Mouse (Mus musculus) forebrain, embryonic 14.5 days (tissue): Measurements from ENCODE around the gene Cd2ap. TPM values are rescaled to one million over a fixed set of nuclear protein-coding genes. Genes with fewer than 3 reads are reported as not detected.
A peak's percentile ranks its signal among the peaks of the same experiment; 100 is the strongest.

Source experiments
- ATAC-seq: fragments of 200-750 bp; cut with Nextera tagmentation; 2 replicates; pipeline ENCODE4 v1.8.0; 2017; ENCODE audit warnings: mild to moderate bottlenecking, moderate library complexity
- DNase-seq: peaks from one replicate; pipeline ENCODE4 v3.0.0-alpha.2; 2015; ENCODE audit warnings: low spot score
- H3K27ac ChIP-seq: fragments of 300-500 bp; sonication (generic); 2 replicates; pipeline ENCODE4 v1.5.1; 2014; ENCODE audit warnings: low read depth, mild to moderate bottlenecking, control low read depth, low read length, moderate library complexity
- H3K27me3 ChIP-seq: fragments of 300-500 bp; sonication (generic); replicated peaks from 2 replicates; pipeline ENCODE4 v1.6.1; 2014; ENCODE audit warnings: low read length, control low read depth, mixed read lengths; ENCODE audit not compliant: control insufficient read depth, insufficient read depth
- H3K36me3 ChIP-seq: fragments of 300-500 bp; sonication (generic); 2 replicates; pipeline ENCODE4 v1.6.1; 2014; ENCODE audit warnings: low read length, control low read depth; ENCODE audit not compliant: control insufficient read depth, insufficient read depth
- H3K4me1 ChIP-seq: fragments of 300-500 bp; sonication (generic); 2 replicates; pipeline ENCODE4 v1.6.1; 2014; ENCODE audit warnings: antibody characterized with exemption, low read length, control low read depth; ENCODE audit not compliant: control insufficient read depth, insufficient read depth
- H3K4me2 ChIP-seq: fragments of 300-500 bp; sonication (generic); 2 replicates; pipeline ENCODE4 v1.6.1; 2014; ENCODE audit warnings: mild to moderate bottlenecking, control low read depth, low read length
- H3K4me3 ChIP-seq: fragments of 300-500 bp; sonication (generic); 2 replicates; pipeline ENCODE4 v1.5.1; 2014; ENCODE audit warnings: low read depth, low read length, control low read depth
- H3K9ac ChIP-seq: fragments of 300-500 bp; sonication (generic); 2 replicates; pipeline ENCODE4 v1.6.1; 2014; ENCODE audit warnings: mild to moderate bottlenecking, low read length, control low read depth, moderate library complexity
- H3K9me3 ChIP-seq: fragments of 300-500 bp; sonication (generic); replicated peaks from 2 replicates; pipeline ENCODE4 v1.6.1; 2016; ENCODE audit warnings: low read length, control low read depth, mixed read lengths; ENCODE audit not compliant: control insufficient read depth
- WGBS: fragments of 180-500 bp; shearing (Covaris S2); extraction: QIAGEN DNeasy Blood & Tissue Kit; methylation state at CpG from one replicate; pipeline ENCODE4 v1.1.7; 2014; 5-methylcytosine and 5-hydroxymethylcytosine counted together
- polyA plus RNA-seq: library from polyadenylated mRNA; unstranded; fragments of >200 nt; fragmentation: Nextera tagmentation; extraction: Ambion mirVana; gene quantifications from 2 replicates; pipeline ENCODE4 v1.2.1, GENCODE M21; 2014

Cd2ap gene
- polyA plus RNA-seq, 1 experiment from 2014 or later = 5.0 TPM

DNA sequence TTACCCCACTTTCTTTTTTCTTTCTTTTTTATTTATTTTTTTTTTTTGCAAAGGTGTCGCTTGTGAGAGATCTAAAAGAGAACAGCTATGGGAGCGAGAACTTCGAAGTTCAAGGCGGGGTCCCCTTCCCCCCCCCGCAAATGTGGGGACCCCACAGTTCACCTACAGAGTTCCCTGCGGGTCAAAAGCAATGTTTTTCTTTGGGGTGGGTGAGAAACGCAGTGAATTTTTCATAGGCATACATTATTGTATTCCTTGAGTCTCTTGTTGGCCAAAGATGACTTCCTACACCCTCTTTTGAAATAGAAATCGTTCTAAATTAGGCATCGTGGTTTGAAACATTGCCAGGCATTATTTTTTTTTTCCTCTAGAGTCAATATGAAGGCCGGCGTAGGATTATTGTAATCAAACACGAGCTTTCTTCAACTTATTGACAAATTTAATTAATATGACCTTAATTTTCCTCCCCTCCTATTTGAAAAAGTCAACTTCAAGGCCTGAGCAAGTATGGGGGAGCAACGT is 500 bp upstream of the Cd2ap start:
- Histone ChIP-seq H3K27ac (no peak overlapping the region), H3K4me1 (peaks cover 3% of the 10 kb centered on the region; the same call in 1 of the 2 replicates), H3K9me3 (no peaks in the 10 kb centered on the region), H3K4me2 (peak overlapping the region; percentile 62), H3K36me3 (no peaks in the 10 kb centered on the region), H3K27me3 (no peaks in the 10 kb centered on the region), H3K4me3 (peak overlapping the region; percentile 81), H3K9ac (peak overlapping the region; percentile 94)
- DNase-seq (peak; percentile 21), ATAC-seq (0 out of 2 replicates have a peak, but pooled peaks have one; percentile 0)
- WGBS = 31% methylated on average over 13 of the region's 13 CpGs

GRCm38 (mm10) chr17:42875571-42876000 is 879 bp downstream of the Cd2ap start:
- 0 out of 2 replicates have a peak, but pooled peaks have one; percentile 16 for ATAC-seq
- Histone ChIP-seq H3K9me3 (no peaks in the 10 kb centered on the region), H3K4me1 (peaks cover 3% of the 10 kb centered on the region; the same call in 1 of the 2 replicates), H3K4me3 (peak overlapping the region; percentile 81), H3K27ac (no peak overlapping the region), H3K4me2 (peak overlapping the region; percentile 62), H3K27me3 (no peaks in the 10 kb centered on the region), H3K36me3 (no peaks in the 10 kb centered on the region), H3K9ac (peak overlapping the region; percentile 94)
- under 1% methylated on average over 17 of the region's 17 CpGs for WGBS
- DNase-seq = peak; percentile 55

GRCm38 (mm10) chr17:42875015-42875414 is 1.4 kb downstream of the Cd2ap start:
- H3K27me3 ChIP-seq = no peaks in the 10 kb centered on the region
- no peaks in the 10 kb centered on the region for H3K36me3 ChIP-seq
- H3K9ac ChIP-seq = peak overlapping the region; percentile 94
- no peak overlapping the region for H3K27ac ChIP-seq
- H3K4me3 ChIP-seq = peak overlapping the region; percentile 81
- DNase-seq (no peak), ATAC-seq (no peak)
- no peaks in the 10 kb centered on the region for H3K9me3 ChIP-seq
- H3K4me2 ChIP-seq = peak overlapping the region; percentile 62
- peaks cover 3% of the 10 kb centered on the region; the same call in 1 of the 2 replicates for H3K4me1 ChIP-seq
- 5% methylated on average over 6 of the region's 6 CpGs for WGBS

- Histone ChIP-seq H3K27me3 (no peaks in the 10 kb centered on the region), H3K4me3 (no peak overlapping the region), H3K27ac (no peak overlapping the region), H3K9me3 (no peaks in the 10 kb centered on the region), H3K4me2 (no peak overlapping the region), H3K9ac (no peak overlapping the region), H3K36me3 (no peaks in the 10 kb centered on the region), H3K4me1 (peaks cover 3% of the 10 kb centered on the region; the same call in 1 of the 2 replicates)
- DNase-seq (no peak), ATAC-seq (no peak)
Measured at GRCm38 (mm10) chr17:42870465-42870864, 6.0 kb downstream of the Cd2ap start.

DNA sequence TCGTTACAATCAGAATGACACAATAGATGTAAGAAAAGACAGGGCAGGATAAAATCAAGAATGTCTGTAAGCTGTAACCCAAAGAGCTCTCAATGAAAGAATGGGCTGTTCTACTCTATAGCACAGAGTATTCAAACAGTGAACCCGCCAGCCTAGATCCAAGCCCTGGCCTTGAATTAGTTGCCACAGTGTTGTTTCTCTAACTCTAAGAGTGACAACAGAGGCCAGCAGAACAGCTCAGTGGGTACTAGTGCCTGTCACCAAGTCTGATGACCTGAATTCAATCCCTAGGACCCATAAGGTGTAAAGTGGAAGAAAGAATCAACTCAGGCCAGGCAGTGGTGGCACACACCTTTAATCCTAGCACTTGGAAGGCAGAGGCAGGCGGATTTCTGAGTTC is 13.3 kb downstream of the Cd2ap start:
- no peaks in the 10 kb centered on the region for H3K4me1 ChIP-seq
- H3K9me3 ChIP-seq = no peaks in the 10 kb centered on the region
- no peak for ATAC-seq
- WGBS = 51% methylated on average over 3 of the region's 3 CpGs
- no peak overlapping the region for H3K9ac ChIP-seq
- H3K4me2 ChIP-seq = no peak overlapping the region
- DNase-seq = no peak
- no peaks in the 10 kb centered on the region for H3K27me3 ChIP-seq
- H3K4me3 ChIP-seq = no peak overlapping the region
- H3K36me3 ChIP-seq = no peaks in the 10 kb centered on the region
- H3K27ac ChIP-seq = no peak overlapping the region

DNA sequence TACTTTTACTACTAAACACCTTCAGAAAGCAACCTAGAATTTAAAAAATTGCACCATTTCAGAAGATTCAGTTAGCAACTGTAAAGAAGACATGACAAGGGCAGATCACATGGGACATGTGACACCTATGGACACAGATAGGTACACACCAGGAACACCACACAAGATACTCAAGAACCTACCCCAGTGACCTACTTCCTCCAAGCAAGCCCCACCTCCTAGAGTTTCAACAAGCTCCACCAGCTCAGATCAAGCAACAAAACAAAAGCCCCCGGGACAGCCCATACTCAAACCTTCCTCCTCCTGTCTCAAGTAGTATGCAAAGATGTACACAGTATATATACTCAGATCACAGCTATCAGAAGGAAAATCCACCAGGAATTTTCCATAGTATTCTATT is 16.1 kb downstream of the Cd2ap start:
- H3K36me3 ChIP-seq = no peaks in the 10 kb centered on the region
- DNase-seq (no peak), ATAC-seq (no peak)
- H3K4me3 ChIP-seq = no peak overlapping the region
- H3K4me2 ChIP-seq = no peak overlapping the region
- H3K27me3 ChIP-seq = no peaks in the 10 kb centered on the region
- H3K9ac ChIP-seq = no peak overlapping the region
- no peak overlapping the region for H3K27ac ChIP-seq
- no peaks in the 10 kb centered on the region for H3K9me3 ChIP-seq
- 93% methylated on average over 1 of the region's 1 CpGs for WGBS
- no peaks in the 10 kb centered on the region for H3K4me1 ChIP-seq

- no peak overlapping the region for H3K9ac ChIP-seq
- H3K4me2 ChIP-seq = no peak overlapping the region
- no peak overlapping the region for H3K4me3 ChIP-seq
- H3K9me3 ChIP-seq = no peaks in the 10 kb centered on the region
- H3K36me3 ChIP-seq = no peaks in the 10 kb centered on the region
- ATAC-seq = no peak
- no peak overlapping the region for H3K27ac ChIP-seq
- DNase-seq = no peak
- WGBS = 91% methylated on average over 3 of the region's 3 CpGs
- no peaks in the 10 kb centered on the region for H3K27me3 ChIP-seq
- H3K4me1 ChIP-seq = no peaks in the 10 kb centered on the region
Measured at GRCm38 (mm10) chr17:42857506-42857905, 19.0 kb downstream of the Cd2ap start.

DNA sequence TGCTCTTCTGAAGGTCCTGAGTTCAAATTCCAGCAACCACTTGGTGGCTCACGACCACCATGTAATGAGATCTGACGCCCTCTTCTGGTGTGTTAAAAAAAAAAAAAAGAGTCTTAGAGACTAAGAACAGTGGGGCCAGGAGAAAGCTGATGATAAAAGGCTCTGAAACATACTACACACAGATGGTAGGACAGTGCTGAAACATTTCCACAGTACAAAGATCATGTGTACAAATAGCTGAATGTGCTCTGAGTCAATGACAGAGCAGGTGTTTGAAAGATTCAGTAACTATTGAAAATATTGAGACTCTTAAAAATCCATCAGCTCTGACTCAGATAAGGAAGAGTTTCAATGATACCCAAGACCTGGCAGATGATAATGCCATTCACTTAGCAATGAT is 29.4 kb downstream of the Cd2ap start:
- Histone ChIP-seq H3K9ac (no peak overlapping the region), H3K4me3 (no peak overlapping the region), H3K27ac (no peak overlapping the region), H3K4me1 (no peaks in the 10 kb centered on the region), H3K9me3 (no peaks in the 10 kb centered on the region), H3K27me3 (no peaks in the 10 kb centered on the region), H3K36me3 (0 out of 2 replicates have a peak, but pooled peaks cover 3% of the 10 kb centered on the region), H3K4me2 (no peak overlapping the region)
- DNase-seq (no peak), ATAC-seq (no peak)
- 83% methylated on average over 2 of the region's 2 CpGs for WGBS

DNA sequence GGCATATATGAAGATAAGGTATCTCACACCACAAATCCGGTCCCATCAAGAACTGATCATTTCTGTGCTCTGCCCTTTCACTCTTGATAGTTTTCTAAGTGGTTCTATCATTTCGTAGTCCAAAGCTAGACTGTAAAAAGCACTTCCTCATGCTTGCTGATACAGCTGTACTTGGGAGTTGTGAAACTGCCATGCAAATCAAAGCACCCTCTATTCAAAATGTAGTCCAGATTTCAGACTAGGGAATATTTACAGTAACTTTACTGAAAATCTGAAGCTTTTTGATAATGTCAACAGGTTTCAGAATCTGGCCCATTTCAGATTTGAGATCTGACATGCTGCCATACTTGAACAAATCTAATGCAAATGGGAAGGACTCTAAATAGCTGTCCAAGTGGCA is 39.3 kb downstream of the Cd2ap start:
- Histone ChIP-seq H3K4me2 (no peak overlapping the region), H3K9ac (no peak overlapping the region), H3K36me3 (peaks cover 5% of the 10 kb centered on the region; the same call in 1 of the 2 replicates), H3K9me3 (no peaks in the 10 kb centered on the region), H3K4me3 (no peak overlapping the region), H3K27ac (no peak overlapping the region), H3K27me3 (no peaks in the 10 kb centered on the region), H3K4me1 (no peaks in the 10 kb centered on the region)
- WGBS = 90% methylated on average over 2 of the region's 2 CpGs
- no peak for DNase-seq
- ATAC-seq = no peak
